Mouse (Mus musculus) embryonic facial prominence, embryonic 13.5 days (tissue): ENCODE results near the gene Pfdn5. TPM values are rescaled to one million over a fixed set of nuclear protein-coding genes. Genes with fewer than 3 reads are reported as not detected.

Experiments used
- ATAC-seq: fragments of 200-750 bp; cut with Nextera tagmentation; 2 replicates; pipeline ENCODE4 v1.8.0; 2017; ENCODE audit warnings: low read depth; ENCODE audit not compliant: insufficient number of reproducible peaks, insufficient read depth, low FRiP score, low TSS enrichment
- H3K27ac ChIP-seq: fragments of 300-500 bp; sonication (generic); 2 replicates; pipeline ENCODE4 v1.5.1; 2015; ENCODE audit warnings: moderate library complexity, mild to moderate bottlenecking, inconsistent platforms
- H3K27me3 ChIP-seq: fragments of 300-500 bp; sonication (generic); 2 replicates; pipeline ENCODE4 v1.6.1; 2015; ENCODE audit warnings: mild to moderate bottlenecking, inconsistent platforms
- H3K36me3 ChIP-seq: fragments of 300-500 bp; sonication (generic); 2 replicates; pipeline ENCODE4 v1.6.1; 2015; ENCODE audit warnings: mild to moderate bottlenecking, inconsistent platforms
- H3K4me1 ChIP-seq: fragments of 300-500 bp; sonication (generic); 2 replicates; pipeline ENCODE4 v1.6.1; 2015; ENCODE audit warnings: inconsistent platforms
- H3K4me2 ChIP-seq: fragments of 300-500 bp; sonication (generic); 2 replicates; pipeline ENCODE4 v1.6.1; 2015; ENCODE audit warnings: moderate library complexity, mild to moderate bottlenecking, inconsistent platforms
- H3K4me3 ChIP-seq: fragments of 300-500 bp; sonication (generic); 2 replicates; pipeline ENCODE4 v1.5.1; 2015; ENCODE audit warnings: mild to moderate bottlenecking, inconsistent platforms
- H3K9ac ChIP-seq: fragments of 300-500 bp; sonication (generic); 2 replicates; pipeline ENCODE4 v1.6.1; 2015; ENCODE audit warnings: mild to moderate bottlenecking, inconsistent platforms
- H3K9me3 ChIP-seq: fragments of 300-500 bp; sonication (generic); 2 replicates; pipeline ENCODE4 v1.6.1; 2016; ENCODE audit warnings: inconsistent platforms
- WGBS: fragments of 180-500 bp; shearing (Covaris S2); methylation state at CpG from one replicate; pipeline ENCODE4 v1.1.7; 2015; ENCODE audit warnings: mixed read lengths; 5-methylcytosine and 5-hydroxymethylcytosine counted together
- polyA plus RNA-seq: library from polyadenylated mRNA; unstranded; fragments of >200 nt; fragmentation: Nextera tagmentation; extraction: Ambion mirVana; gene quantifications from 2 replicates; pipeline ENCODE4 v1.2.1, GENCODE M21; 2015

Gene Pfdn5
- polyA plus RNA-seq, 1 experiment from 2014 or later = 502 TPM

DNA sequence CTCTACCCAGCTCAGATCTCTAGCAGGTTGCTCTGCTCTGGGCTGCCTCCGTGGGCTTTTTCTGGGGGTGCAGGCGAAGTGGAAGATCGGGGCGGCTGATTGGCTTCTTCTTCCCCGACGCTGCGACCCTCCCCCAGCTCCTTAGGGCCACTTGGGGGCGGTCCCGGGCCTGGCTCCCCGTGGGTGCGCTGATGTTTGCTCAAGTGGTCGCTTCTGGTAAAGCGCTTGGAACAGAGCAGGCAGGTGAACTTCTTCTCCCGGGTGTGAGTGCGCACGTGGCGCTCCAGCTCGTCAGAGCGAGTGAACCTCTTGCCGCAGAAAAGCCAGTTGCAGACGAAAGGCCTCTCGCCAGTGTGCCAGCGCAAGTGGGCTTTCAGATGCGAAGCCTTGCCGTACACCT, 32.2 kb downstream of the Pfdn5 start:
- Histone ChIP-seq H3K9ac (peak overlapping the region; percentile 59), H3K4me2 (peak overlapping the region; percentile 56), H3K27me3 (peaks cover 33% of the 10 kb centered on the region), H3K27ac (peak overlapping the region; percentile 60), H3K4me1 (peaks cover 59% of the 10 kb centered on the region), H3K4me3 (peak overlapping the region; percentile 28), H3K36me3 (no peaks in the 10 kb centered on the region), H3K9me3 (no peaks in the 10 kb centered on the region)
- ATAC-seq = no peak
- 3% methylated on average over 25 of the region's 25 CpGs for WGBS

DNA sequence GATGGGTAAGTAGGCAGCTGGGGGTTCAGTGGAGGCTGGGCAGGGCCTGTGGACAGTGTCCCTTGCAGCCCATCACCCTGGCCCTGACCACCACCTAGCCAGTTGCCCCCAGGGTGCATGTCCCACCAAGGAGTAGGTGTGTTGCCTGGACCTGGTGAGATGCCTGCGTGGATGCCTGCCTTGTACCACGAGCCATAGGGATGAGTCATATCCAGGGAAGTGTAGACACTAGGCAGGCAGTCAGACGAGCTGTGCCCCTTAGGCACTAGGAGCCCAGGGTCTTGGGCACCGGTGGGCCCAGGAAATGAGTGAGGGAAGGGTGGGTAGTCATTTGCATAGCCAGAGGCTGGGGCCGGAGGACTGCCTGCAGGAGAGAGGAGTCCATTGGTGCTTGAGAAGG, 32.9 kb downstream of the Pfdn5 start:
- peak overlapping the region; percentile 60 for H3K27ac ChIP-seq
- H3K36me3 ChIP-seq = no peaks in the 10 kb centered on the region
- peak overlapping the region; percentile 56 for H3K4me2 ChIP-seq
- ATAC-seq = no peak
- 20% methylated on average over 5 of the region's 5 CpGs for WGBS
- peaks cover 40% of the 10 kb centered on the region for H3K27me3 ChIP-seq
- peak overlapping the region; percentile 59 for H3K9ac ChIP-seq
- H3K9me3 ChIP-seq = no peaks in the 10 kb centered on the region
- H3K4me3 ChIP-seq = peak overlapping the region; percentile 28; the same call in 1 of the 2 replicates
- peaks cover 63% of the 10 kb centered on the region for H3K4me1 ChIP-seq

GRCm38 (mm10) chr15:102362648-102363047, 36.7 kb downstream of the Pfdn5 start:
- peaks cover 22% of the 10 kb centered on the region for H3K27me3 ChIP-seq
- peak overlapping the region; percentile 67 for H3K9ac ChIP-seq
- peak overlapping the region; percentile 63 for H3K4me2 ChIP-seq
- no peaks in the 10 kb centered on the region for H3K36me3 ChIP-seq
- no peaks in the 10 kb centered on the region for H3K9me3 ChIP-seq
- 5% methylated on average over 14 of the region's 14 CpGs for WGBS
- H3K4me3 ChIP-seq = peak overlapping the region; percentile 45
- peak; percentile 33 for ATAC-seq
- peaks cover 56% of the 10 kb centered on the region for H3K4me1 ChIP-seq
- peak overlapping the region; percentile 85 for H3K27ac ChIP-seq

DNA sequence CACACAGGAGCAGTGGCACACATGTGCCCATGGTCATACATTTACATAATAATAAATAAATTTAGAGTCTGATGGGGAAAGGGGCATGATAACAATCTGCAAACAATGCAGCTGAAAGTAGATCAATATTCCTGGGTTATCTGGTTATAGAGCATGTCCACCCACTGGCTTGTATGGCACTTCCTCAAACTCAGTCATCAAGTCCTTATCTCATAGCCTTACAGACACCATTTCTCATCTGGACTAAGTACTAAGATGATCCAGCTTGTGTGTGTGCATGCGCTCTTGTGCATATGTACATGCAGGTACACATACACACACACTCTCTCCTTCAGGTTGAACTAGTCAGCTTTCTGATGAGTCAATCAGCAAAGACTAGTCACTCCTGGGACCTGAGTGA, 38.8 kb downstream of the Pfdn5 start:
- Histone ChIP-seq H3K4me3 (peak overlapping the region; percentile 45), H3K27me3 (peaks cover 8% of the 10 kb centered on the region; the same call in 1 of the 2 replicates), H3K4me2 (peak overlapping the region; percentile 63), H3K27ac (peak overlapping the region; percentile 85), H3K36me3 (no peaks in the 10 kb centered on the region), H3K4me1 (peaks cover 37% of the 10 kb centered on the region), H3K9me3 (no peaks in the 10 kb centered on the region), H3K9ac (peak overlapping the region; percentile 70)
- WGBS = 98% methylated on average over 1 of the region's 1 CpGs
- ATAC-seq = no peak

GRCm38 (mm10) chr15:102366238-102366637, 40.3 kb downstream of the Pfdn5 start:
- peaks cover 52% of the 10 kb centered on the region for H3K4me1 ChIP-seq
- H3K9ac ChIP-seq = peak overlapping the region; percentile 70
- H3K9me3 ChIP-seq = no peaks in the 10 kb centered on the region
- peak overlapping the region; percentile 45 for H3K4me3 ChIP-seq
- ATAC-seq = no peak
- 3% methylated on average over 7 of the region's 7 CpGs for WGBS
- peak overlapping the region; percentile 85 for H3K27ac ChIP-seq
- peaks cover 8% of the 10 kb centered on the region; the same call in 1 of the 2 replicates for H3K27me3 ChIP-seq
- no peaks in the 10 kb centered on the region for H3K36me3 ChIP-seq
- peak overlapping the region; percentile 63 for H3K4me2 ChIP-seq

DNA sequence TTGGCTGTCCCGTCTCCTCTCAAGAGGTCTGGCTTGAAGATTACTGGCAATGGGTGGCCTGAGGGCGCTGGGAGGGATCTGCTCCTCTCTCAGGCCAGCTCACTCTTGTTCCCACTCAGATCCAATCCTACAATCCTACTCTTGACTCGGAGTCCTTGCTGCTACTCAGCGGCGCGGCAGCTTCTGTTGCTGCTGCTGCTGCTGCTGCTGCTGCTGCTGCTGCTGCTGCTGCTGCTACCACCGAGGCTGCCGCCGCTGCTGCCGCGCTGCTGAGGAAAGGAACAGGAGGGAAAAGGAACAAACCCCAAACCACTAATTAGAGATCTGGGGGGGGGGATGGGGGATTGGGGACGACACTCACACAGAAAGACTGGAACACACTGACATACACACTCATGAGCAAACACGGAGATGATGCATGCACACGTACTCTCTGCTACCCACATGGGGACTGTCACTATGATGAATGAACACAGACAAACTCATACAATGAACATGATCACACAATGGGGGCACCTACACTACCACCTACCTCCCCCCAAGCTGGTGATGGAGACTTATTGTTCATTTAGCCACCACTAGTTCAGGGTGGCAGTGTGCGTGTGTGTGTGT, 40.9 kb downstream of the Pfdn5 start, which contains the start of gene Sp7:
Gene Sp7 (minus strand): TSS at position 450 of the 612 bp plus-strand sequence.
- ATAC-seq = no peak
- H3K27ac ChIP-seq = peak within 1 kb of the TSS; percentile 85
- 4% methylated on average over 15 of the region's 15 CpGs for WGBS

GRCm38 (mm10) chr15:102369972-102370371, 44.1 kb downstream of the Pfdn5 start:
- Histone ChIP-seq H3K9ac (peak overlapping the region; percentile 58; the same call in 1 of the 2 replicates), H3K27me3 (no peaks in the 10 kb centered on the region), H3K36me3 (no peaks in the 10 kb centered on the region), H3K9me3 (no peaks in the 10 kb centered on the region), H3K4me3 (peak overlapping the region; percentile 28), H3K4me1 (peaks cover 39% of the 10 kb centered on the region), H3K27ac (peak overlapping the region; percentile 88), H3K4me2 (peak overlapping the region; percentile 54)
- WGBS = 9% methylated on average over 13 of the region's 13 CpGs
- no peak for ATAC-seq

More for the DNA sequence above, 40.9 kb downstream of the Pfdn5 start, which contains the start of gene Sp7:
- peaks cover 8% of the 10 kb centered on the region; the same call in 1 of the 2 replicates for H3K27me3 ChIP-seq
- peak within 1 kb of the TSS; percentile 70 for H3K9ac ChIP-seq
- peak within 1 kb of the TSS; percentile 45 for H3K4me3 ChIP-seq
- H3K36me3 ChIP-seq = no peaks in the 10 kb centered on the region
- peaks cover 55% of the 10 kb centered on the region for H3K4me1 ChIP-seq
- no peaks in the 10 kb centered on the region for H3K9me3 ChIP-seq
- H3K4me2 ChIP-seq = peak within 1 kb of the TSS; percentile 63

DNA sequence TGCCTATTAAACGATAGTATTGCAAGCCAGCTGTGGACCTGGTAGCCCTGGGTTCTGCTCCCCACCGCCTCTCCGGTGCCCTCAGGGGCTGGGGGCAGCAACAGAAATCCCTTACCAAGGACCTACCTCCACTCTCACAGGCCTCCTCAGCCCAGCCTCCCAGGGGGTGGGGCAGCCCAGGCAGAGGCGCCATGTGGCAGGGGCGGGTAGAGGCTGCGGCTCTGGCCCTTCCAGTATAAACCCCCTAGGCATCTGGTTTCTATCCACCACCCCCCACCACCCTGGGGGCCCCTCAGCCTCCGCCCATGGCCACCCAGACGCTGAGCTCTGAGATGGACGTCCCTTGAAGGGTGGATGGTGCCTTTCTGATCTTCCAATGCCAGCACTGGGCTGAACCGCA, 44.8 kb downstream of the Pfdn5 start:
- Histone ChIP-seq H3K27me3 (no peaks in the 10 kb centered on the region), H3K9me3 (no peaks in the 10 kb centered on the region), H3K9ac (peak overlapping the region; percentile 58), H3K27ac (peak overlapping the region; percentile 88), H3K4me3 (peak overlapping the region; percentile 28), H3K4me2 (peak overlapping the region; percentile 54), H3K4me1 (peaks cover 38% of the 10 kb centered on the region), H3K36me3 (no peaks in the 10 kb centered on the region)
- WGBS = under 1% methylated on average over 10 of the region's 10 CpGs
- peak; percentile 81 for ATAC-seq

DNA sequence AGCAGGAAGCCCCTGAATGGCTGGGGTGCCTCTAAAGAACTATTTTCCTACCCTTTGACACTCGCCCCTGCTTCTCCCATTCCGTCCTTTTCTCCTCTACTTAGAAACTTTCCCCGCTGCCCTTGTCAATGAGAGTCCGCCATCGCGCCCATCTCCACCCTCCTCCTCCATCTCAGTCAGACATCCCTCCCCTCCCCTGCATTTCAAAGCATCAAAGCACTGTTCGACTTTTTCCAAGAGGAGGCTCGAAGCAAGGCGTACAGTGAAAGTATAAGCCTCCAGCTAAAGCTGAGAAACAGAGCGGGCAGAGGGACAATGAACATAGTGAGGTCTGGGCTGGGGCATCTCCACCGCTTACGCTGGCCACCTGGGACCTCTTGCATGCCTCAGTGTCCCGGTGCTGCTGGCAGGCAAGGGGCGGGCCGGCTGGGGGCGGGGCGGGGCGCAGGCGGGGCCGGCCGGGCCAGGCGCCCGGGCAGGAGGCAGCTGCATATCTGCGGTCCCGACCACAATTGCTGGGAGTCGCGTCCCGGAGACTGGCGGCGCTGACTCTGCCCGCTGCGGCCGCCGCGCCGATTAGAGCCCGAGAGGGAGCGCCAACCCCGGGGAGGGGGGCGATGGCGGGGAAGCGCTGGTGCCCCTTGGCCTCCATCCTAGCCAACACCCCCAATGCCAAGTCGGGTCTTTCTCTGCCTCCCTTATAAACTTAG, 50.7 kb downstream of the Pfdn5 start:
- Histone ChIP-seq H3K27me3 (no peaks in the 10 kb centered on the region), H3K4me2 (peak overlapping the region; percentile 88), H3K9ac (peak overlapping the region; percentile 79), H3K4me1 (peaks cover 29% of the 10 kb centered on the region), H3K4me3 (peak overlapping the region; percentile 58), H3K9me3 (no peaks in the 10 kb centered on the region), H3K27ac (peak overlapping the region; percentile 92), H3K36me3 (no peaks in the 10 kb centered on the region)
- WGBS = under 1% methylated on average over 37 of the region's 43 CpGs
- peak; percentile 73 for ATAC-seq

GRCm38 (mm10) chr15:102377163-102377543, 51.2 kb downstream of the Pfdn5 start:
- Histone ChIP-seq H3K4me2 (peak overlapping the region; percentile 88), H3K27me3 (no peaks in the 10 kb centered on the region), H3K4me3 (peak overlapping the region; percentile 58), H3K9ac (peak overlapping the region; percentile 79), H3K27ac (peak overlapping the region; percentile 92), H3K36me3 (no peaks in the 10 kb centered on the region), H3K9me3 (no peaks in the 10 kb centered on the region), H3K4me1 (peaks cover 29% of the 10 kb centered on the region)
- 0% methylated on average over 7 of the region's 7 CpGs for WGBS
- peak; percentile 52 for ATAC-seq

DNA sequence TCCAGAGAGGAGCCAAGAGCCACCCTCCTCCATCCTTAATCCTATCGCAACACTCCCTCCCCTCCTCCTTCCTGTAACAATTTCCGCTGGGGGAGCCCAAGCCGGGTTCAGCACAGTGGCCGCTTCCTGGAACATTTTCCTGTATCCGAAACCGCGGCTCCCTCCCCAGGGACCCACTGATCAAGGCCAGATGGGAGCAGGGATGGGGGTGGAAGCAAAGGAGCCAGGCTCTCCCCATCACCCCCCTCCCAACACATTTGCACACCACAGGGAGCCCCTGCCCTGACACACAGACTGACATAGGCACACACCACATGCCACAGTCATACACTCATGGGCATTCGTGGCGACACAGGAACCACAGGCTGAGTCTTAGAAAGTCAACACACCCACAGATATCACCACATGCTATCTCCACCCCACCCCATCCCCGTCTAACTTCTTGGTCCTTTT, 51.9 kb downstream of the Pfdn5 start:
- Histone ChIP-seq H3K4me2 (peak overlapping the region; percentile 88), H3K4me3 (peak overlapping the region; percentile 58), H3K36me3 (no peaks in the 10 kb centered on the region), H3K27me3 (no peaks in the 10 kb centered on the region), H3K9me3 (no peaks in the 10 kb centered on the region), H3K4me1 (peaks cover 29% of the 10 kb centered on the region), H3K9ac (peak overlapping the region; percentile 79; the same call in 1 of the 2 replicates), H3K27ac (peak overlapping the region; percentile 92)
- peak; percentile 71 for ATAC-seq
- 2% methylated on average over 10 of the region's 10 CpGs for WGBS
